ENCODE assay signal across 9 mouse cellular contexts in genomic region chr12:79880346-79880745, GRCm38 (mm10).
DNase-seq lines count a peak whose midpoint lies in the region; ATAC-seq lines count a peak whose summit lies in the region.
"Had no signal": no experiment of that assay in that cellular context is flagged by ENCODE, and none has a peak within 500 bp of the region (broad histone marks: within the 10 kb centered on the region; RNA-seq: fewer than 3 reads in every experiment).

No protein-coding gene starts in this region.

- no peaks in the 10 kb centered on the region for H3K27me3 ChIP-seq in heart, embryonic 14.5 days (ENCODE audit: control insufficient read depth, insufficient read depth, low read length)
- H3K27me3 ChIP-seq in forebrain, embryonic 14.5 days (replicated peaks; ENCODE audit: control insufficient read depth, insufficient read depth, low read length): no peaks in the 10 kb centered on the region
- no peaks in the 10 kb centered on the region for H3K27me3 ChIP-seq in limb, embryonic 13.5 days

- no peak overlapping the region for H3K4me2 ChIP-seq in heart, embryonic 14.5 days (ENCODE audit: low read length)
- H3K4me2 ChIP-seq in forebrain, embryonic 14.5 days (ENCODE audit: low read length): no peak overlapping the region
- no peak overlapping the region; the same call in 1 of the 2 replicates for H3K4me2 ChIP-seq in limb, embryonic 13.5 days (replicated peaks)

- peaks cover 23 to 28% of the 10 kb centered on the region in 2 experiments for H3K4me1 ChIP-seq in heart, embryonic 14.5 days (ENCODE audit: control insufficient read depth in 2 of 2, insufficient read depth in 2 of 2, low read length in 2 of 2)
- peaks cover 21% of the 10 kb centered on the region for H3K4me1 ChIP-seq in forebrain, embryonic 14.5 days (ENCODE audit: control insufficient read depth, insufficient read depth, low read length)
- H3K4me1 ChIP-seq in limb, embryonic 13.5 days: peaks cover 40% of the 10 kb centered on the region

- H3K27ac ChIP-seq in heart, embryonic 14.5 days (replicated peaks in 1 of 2; ENCODE audit: control insufficient read depth in 1 of 2, insufficient read depth in 1 of 2, low read depth in 2 of 2, low read length in 2 of 2): peak overlapping the region; percentile 10 to 53; a peak in 2 of 4 replicates
- H3K27ac ChIP-seq in forebrain, embryonic 14.5 days (ENCODE audit: low read depth, low read length): peak overlapping the region; percentile 83
- H3K27ac ChIP-seq in limb, embryonic 13.5 days: peak overlapping the region; percentile 87

- no peak overlapping the region for H3K9ac ChIP-seq in heart, embryonic 14.5 days (ENCODE audit: low read length)
- H3K9ac ChIP-seq in forebrain, embryonic 14.5 days (ENCODE audit: low read length): no peak overlapping the region
- no peak overlapping the region for H3K9ac ChIP-seq in limb, embryonic 13.5 days

- intact Hi-C loops in heart, postnatal 10 days (cut with DNase I): no loop called here
- intact Hi-C loops in left cerebral cortex, postnatal 25 days (cut with DNase I): no loop called here

- ATAC-seq in heart, embryonic 14.5 days (ENCODE audit: insufficient number of reproducible peaks, insufficient read depth, low FRiP score, low read depth): no peak
- 0 out of 2 replicates have a peak, but pooled peaks have one; percentile 3 for ATAC-seq in forebrain, embryonic 14.5 days
- no peak for ATAC-seq in limb, embryonic 13.5 days (ENCODE audit: low FRiP score, low read depth)

- H3K9me3 ChIP-seq in heart, embryonic 14.5 days (ENCODE audit: control insufficient read depth, low read length): 0 out of 2 replicates have a peak, but pooled peaks cover 3% of the 10 kb centered on the region
- 0 out of 2 replicates have a peak, but pooled peaks cover 3% of the 10 kb centered on the region for H3K9me3 ChIP-seq in forebrain, embryonic 14.5 days (replicated peaks; ENCODE audit: control insufficient read depth, low read length)
- H3K9me3 ChIP-seq in limb, embryonic 13.5 days: no peaks in the 10 kb centered on the region

- WGBS in heart, embryonic 14.5 days: 71% methylated on average over 4 of the region's 4 CpGs
- 29% methylated on average over 4 of the region's 4 CpGs for WGBS in forebrain, embryonic 14.5 days
- WGBS in limb, embryonic 13.5 days: 57% methylated on average over 4 of the region's 4 CpGs

- H3K36me3 ChIP-seq in heart, embryonic 14.5 days (ENCODE audit: control insufficient read depth, insufficient read depth, low read length): no peaks in the 10 kb centered on the region
- no peaks in the 10 kb centered on the region for H3K36me3 ChIP-seq in forebrain, embryonic 14.5 days (ENCODE audit: control insufficient read depth, insufficient read depth, low read length)
- H3K36me3 ChIP-seq in limb, embryonic 13.5 days: no peaks in the 10 kb centered on the region

- no peak for DNase-seq in heart, postnatal 10 days
- peak; percentile 25 for DNase-seq in 3T3-L1 (ENCODE audit: low read depth, low spot score)
- peak; percentile 58 for DNase-seq in forebrain, embryonic 14.5 days (ENCODE audit: low spot score)
- no peak for DNase-seq in embryo, embryonic 11 days
- DNase-seq in left cerebral cortex, postnatal 25 days (ENCODE audit: low spot score in 2 of 2): no peak
- no peak for DNase-seq in cerebellum, adult 9-11 months
- DNase-seq: spleen, adult 18-20 months had no signal

- H3K4me3 ChIP-seq in heart, embryonic 14.5 days (ENCODE audit: control insufficient read depth in 1 of 2, insufficient read depth in 1 of 2, low read depth in 1 of 2, low read length in 2 of 2): no peak overlapping the region
- no peak overlapping the region for H3K4me3 ChIP-seq in forebrain, embryonic 14.5 days (ENCODE audit: low read depth, low read length)
- H3K4me3 ChIP-seq in limb, embryonic 13.5 days: no peak overlapping the region

Comparison
In these comparisons a context has a peak if more than half of its experiments do, and no peak if none do; other contexts are left out.
1. H3K27ac ChIP-seq: peak in every context shown above with its lines; median percentile 87 in limb, embryonic 13.5 days; 83 in forebrain, embryonic 14.5 days; 32 in heart, embryonic 14.5 days.
2. DNase-seq: peak in 3T3-L1 (single experiment) and forebrain, embryonic 14.5 days (single experiment); none in heart, postnatal 10 days (0 of 2), embryo, embryonic 11 days (single experiment), left cerebral cortex, postnatal 25 days (0 of 2) and cerebellum, adult 9-11 months (single experiment).